Mouse (Mus musculus) intestine, postnatal 0 days (tissue): ENCODE data around the gene Smarcd3. TPM values are rescaled to one million over a fixed set of nuclear protein-coding genes. Genes with fewer than 3 reads are reported as not detected.

Experiments
- ATAC-seq: fragments of 200-750 bp; cut with Nextera tagmentation; 2 replicates; pipeline ENCODE4 v1.8.0; 2017; ENCODE audit warnings: mild to moderate bottlenecking, moderate TSS enrichment, moderate library complexity
- H3K27ac ChIP-seq: fragments of 300-500 bp; sonication (generic); 2 replicates; pipeline ENCODE4 v1.5.1; 2014; ENCODE audit warnings: mild to moderate bottlenecking, low read depth, low read length, moderate library complexity
- H3K27me3 ChIP-seq: fragments of 300-500 bp; sonication (generic); replicated peaks from 2 replicates; pipeline ENCODE4 v1.6.1; 2014; ENCODE audit warnings: low read length, mixed read lengths; ENCODE audit not compliant: control insufficient read depth, insufficient read depth
- H3K36me3 ChIP-seq: fragments of 300-500 bp; sonication (generic); 2 replicates; pipeline ENCODE4 v1.6.1; 2014; ENCODE audit warnings: mild to moderate bottlenecking, moderate library complexity; ENCODE audit not compliant: control insufficient read depth, insufficient read depth
- H3K4me1 ChIP-seq: fragments of 300-500 bp; sonication (generic); replicated peaks from 2 replicates; pipeline ENCODE4 v1.6.1; 2014; ENCODE audit warnings: antibody characterized with exemption, low read length, mixed read lengths; ENCODE audit not compliant: control insufficient read depth, insufficient read depth
- H3K4me2 ChIP-seq: fragments of 300-500 bp; sonication (generic); replicated peaks from 2 replicates; pipeline ENCODE4 v1.6.1; 2014; ENCODE audit warnings: low read depth, mild to moderate bottlenecking, moderate library complexity
- H3K4me3 ChIP-seq: fragments of 300-500 bp; sonication (generic); 2 replicates; pipeline ENCODE4 v1.5.1; 2014; ENCODE audit warnings: low read depth, low read length
- H3K9ac ChIP-seq: fragments of 300-500 bp; sonication (generic); 2 replicates; pipeline ENCODE4 v1.6.1; 2014; ENCODE audit warnings: mild to moderate bottlenecking, low read depth, low read length
- H3K9me3 ChIP-seq: fragments of 300-500 bp; sonication (generic); 2 replicates; pipeline ENCODE4 v1.6.1; 2016; ENCODE audit warnings: mixed run types; ENCODE audit not compliant: control insufficient read depth
- CTCF ChIP-seq: sonication (generic); IDR thresholded peaks from 2 replicates; pipeline ENCODE4 v1.5.1; 2016; ENCODE audit warnings: low read depth, mild to moderate bottlenecking, control low read depth, antibody characterized with exemption, moderate library complexity
- WGBS: fragments of 180-500 bp; shearing (Covaris S2); extraction: QIAGEN DNeasy Blood & Tissue Kit; methylation state at CpG from one replicate; pipeline ENCODE4 v1.1.7; 2014; 5-methylcytosine and 5-hydroxymethylcytosine counted together
- polyA plus RNA-seq: library from polyadenylated mRNA; unstranded; fragments of >200 nt; fragmentation: Nextera tagmentation; extraction: Ambion mirVana; gene quantifications from 2 replicates; pipeline ENCODE4 v1.2.1, GENCODE M21; 2015

Gene Smarcd3
- polyA plus RNA-seq, 1 experiment from 2014 or later: 6.6 TPM

DNA sequence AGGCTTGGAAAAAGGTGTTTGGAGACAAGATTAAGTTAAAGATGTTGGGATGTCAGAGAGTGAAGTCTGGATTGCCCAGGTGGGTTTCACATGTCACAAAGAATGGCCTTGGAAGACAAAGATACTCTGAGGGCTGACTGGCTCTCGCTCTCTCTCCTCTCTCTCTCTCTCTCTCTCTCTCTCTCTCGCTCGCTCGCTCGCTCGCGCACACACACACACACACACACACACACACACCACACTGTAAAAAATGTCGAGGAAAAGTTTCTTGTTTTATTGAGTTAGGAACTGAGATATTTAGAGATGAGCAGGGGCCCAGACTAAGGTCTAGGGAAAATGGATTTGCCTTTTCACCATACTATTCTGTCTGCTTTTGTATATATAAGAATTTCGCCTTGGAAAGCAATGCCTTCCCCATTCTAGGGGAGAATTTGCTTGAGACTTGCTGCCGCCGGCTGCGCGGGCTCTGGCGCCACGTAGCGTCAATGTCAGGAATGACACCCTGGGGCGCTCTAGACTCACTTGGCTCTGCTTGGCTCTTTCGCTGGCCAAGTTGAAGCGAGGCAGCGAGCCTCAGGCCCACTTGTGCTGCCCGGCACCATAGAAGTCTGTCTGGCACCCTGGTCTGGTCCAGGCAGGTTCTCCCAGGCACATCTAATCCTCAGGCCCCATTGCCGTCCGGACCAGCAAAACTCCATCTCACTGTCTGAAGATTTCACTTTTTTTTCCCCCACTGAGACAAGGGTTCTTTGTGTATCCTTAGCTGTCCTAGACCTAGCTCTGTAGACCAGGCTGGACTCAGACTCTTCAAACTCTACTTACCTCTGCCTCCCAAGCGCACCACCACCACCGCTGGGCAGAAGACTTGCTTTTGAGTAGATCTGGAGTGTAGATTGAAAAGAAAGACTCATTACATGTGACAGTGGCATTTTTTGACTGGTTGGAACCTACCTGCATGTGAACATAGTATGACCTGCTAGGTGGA is 27.8 kb upstream of the Smarcd3 start:
- ATAC-seq: no peak
- Histone ChIP-seq H3K9me3 (no peaks in the 10 kb centered on the region), H3K4me3 (no peak overlapping the region), H3K36me3 (no peaks in the 10 kb centered on the region), H3K27ac (no peak overlapping the region), H3K9ac (no peak overlapping the region), H3K4me2 (peak overlapping the region; percentile 21; the same call in 1 of the 2 replicates), H3K27me3 (peaks cover 5% of the 10 kb centered on the region; the same call in 1 of the 2 replicates), H3K4me1 (no peaks in the 10 kb centered on the region)
- peak; percentile 97 for TF ChIP-seq CTCF
- WGBS: 25% methylated on average over 25 of the region's 25 CpGs

GRCm38 (mm10) chr5:24651356-24651755 is 27.1 kb upstream of the Smarcd3 start:
- no peaks in the 10 kb centered on the region for H3K36me3 ChIP-seq
- peaks cover 5% of the 10 kb centered on the region; the same call in 1 of the 2 replicates for H3K27me3 ChIP-seq
- no peak overlapping the region for H3K9ac ChIP-seq
- H3K9me3 ChIP-seq: no peaks in the 10 kb centered on the region
- no peak overlapping the region for H3K27ac ChIP-seq
- no peaks in the 10 kb centered on the region for H3K4me1 ChIP-seq
- no peak overlapping the region for H3K4me3 ChIP-seq
- 87% methylated on average over 6 of the region's 6 CpGs for WGBS
- no peak overlapping the region for H3K4me2 ChIP-seq
- TF ChIP-seq CTCF: no peak
- ATAC-seq: no peak

- ATAC-seq: no peak
- H3K9me3 ChIP-seq: no peaks in the 10 kb centered on the region
- TF ChIP-seq CTCF: no peak
- peaks cover 5% of the 10 kb centered on the region; the same call in 1 of the 2 replicates for H3K27me3 ChIP-seq
- no peaks in the 10 kb centered on the region for H3K4me1 ChIP-seq
- H3K36me3 ChIP-seq: no peaks in the 10 kb centered on the region
- no peak overlapping the region for H3K4me2 ChIP-seq
- H3K9ac ChIP-seq: no peak overlapping the region
- WGBS: 74% methylated on average over 7 of the region's 7 CpGs
- H3K27ac ChIP-seq: no peak overlapping the region
- no peak overlapping the region for H3K4me3 ChIP-seq
Measured at GRCm38 (mm10) chr5:24649701-24650100, 25.5 kb upstream of the Smarcd3 start.

DNA sequence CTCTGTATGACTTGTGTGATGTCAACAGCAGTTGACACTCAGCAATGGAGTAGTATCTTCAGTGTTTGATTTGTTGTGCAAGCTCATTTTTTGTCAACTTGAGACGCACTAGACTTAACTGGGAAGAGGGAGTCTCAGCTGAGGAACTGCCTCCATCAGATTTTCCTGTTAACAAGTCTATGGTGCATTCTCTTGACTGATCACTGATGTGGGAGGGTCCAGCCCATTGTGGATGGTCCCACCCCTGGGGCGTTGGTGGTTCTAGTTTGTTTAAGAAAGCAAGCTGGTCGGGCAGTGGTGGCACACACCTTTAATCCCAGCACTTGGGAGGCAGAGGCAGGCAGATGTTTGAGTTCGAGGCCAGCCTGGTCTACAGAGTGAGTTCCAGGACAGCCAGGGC is 25.0 kb upstream of the Smarcd3 start:
- H3K9me3 ChIP-seq: no peaks in the 10 kb centered on the region
- no peak overlapping the region for H3K27ac ChIP-seq
- no peak overlapping the region for H3K9ac ChIP-seq
- peaks cover 5% of the 10 kb centered on the region; the same call in 1 of the 2 replicates for H3K27me3 ChIP-seq
- H3K4me2 ChIP-seq: no peak overlapping the region
- TF ChIP-seq CTCF: no peak
- H3K36me3 ChIP-seq: no peaks in the 10 kb centered on the region
- no peak overlapping the region for H3K4me3 ChIP-seq
- 55% methylated on average over 4 of the region's 4 CpGs for WGBS
- no peak for ATAC-seq
- no peaks in the 10 kb centered on the region for H3K4me1 ChIP-seq

DNA sequence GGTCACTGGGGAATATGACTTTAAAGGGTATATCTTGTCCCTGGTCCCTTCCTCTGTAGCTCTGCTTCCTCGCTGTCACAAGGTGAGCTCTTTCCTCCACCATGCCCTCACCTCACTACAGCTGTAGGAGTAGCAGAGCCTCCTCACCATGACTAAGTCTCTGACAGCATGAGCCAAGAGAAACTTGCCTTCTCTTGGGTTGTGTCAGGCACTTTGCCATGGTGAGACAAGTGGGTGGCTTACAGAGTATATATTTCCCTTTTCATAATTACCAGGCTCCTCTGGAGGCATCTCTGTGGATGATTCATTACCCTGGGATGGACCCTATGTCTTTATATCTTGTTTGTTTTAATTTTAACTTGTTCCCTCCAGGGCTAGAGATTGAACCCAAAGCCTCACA is 21.2 kb upstream of the Smarcd3 start:
- Histone ChIP-seq H3K4me2 (no peak overlapping the region), H3K9ac (no peak overlapping the region), H3K27ac (no peak overlapping the region), H3K4me1 (no peaks in the 10 kb centered on the region), H3K4me3 (no peak overlapping the region), H3K9me3 (no peaks in the 10 kb centered on the region), H3K36me3 (no peaks in the 10 kb centered on the region), H3K27me3 (no peaks in the 10 kb centered on the region)
- no peak for ATAC-seq
- TF ChIP-seq CTCF: no peak
- WGBS: 75% methylated on average over 1 of the region's 1 CpGs

- Histone ChIP-seq H3K36me3 (no peaks in the 10 kb centered on the region), H3K27me3 (no peaks in the 10 kb centered on the region), H3K9me3 (no peaks in the 10 kb centered on the region), H3K9ac (no peak overlapping the region), H3K4me1 (no peaks in the 10 kb centered on the region), H3K4me3 (no peak overlapping the region), H3K27ac (no peak overlapping the region), H3K4me2 (no peak overlapping the region)
- TF ChIP-seq CTCF: no peak
- WGBS: 65% methylated on average over 6 of the region's 6 CpGs
- no peak for ATAC-seq
Measured at GRCm38 (mm10) chr5:24639081-24639480, 14.9 kb upstream of the Smarcd3 start.
